Mouse (Mus musculus) forebrain, embryonic 13.5 days (tissue): ENCODE results near the gene Fam72a. TPM values are rescaled to one million over a fixed set of nuclear protein-coding genes. Genes with fewer than 3 reads are reported as not detected.

Source experiments
- ATAC-seq: fragments of 200-750 bp; cut with Nextera tagmentation; 2 replicates; pipeline ENCODE4 v1.8.0; 2017
- H3K27ac ChIP-seq: fragments of 300-500 bp; sonication (generic); 2 replicates; pipeline ENCODE4 v1.5.1; 2015; ENCODE audit warnings: inconsistent platforms, mild to moderate bottlenecking, moderate library complexity
- H3K27me3 ChIP-seq: fragments of 300-500 bp; sonication (generic); 2 replicates; pipeline ENCODE4 v1.6.1; 2015; ENCODE audit warnings: mild to moderate bottlenecking, inconsistent platforms
- H3K36me3 ChIP-seq: fragments of 300-500 bp; sonication (generic); 2 replicates; pipeline ENCODE4 v1.6.1; 2015; ENCODE audit warnings: mild to moderate bottlenecking, inconsistent platforms; ENCODE audit not compliant: poor library complexity, severe bottlenecking
- H3K4me1 ChIP-seq: fragments of 300-500 bp; sonication (generic); 2 replicates; pipeline ENCODE4 v1.6.1; 2015; ENCODE audit warnings: inconsistent platforms
- H3K4me2 ChIP-seq: fragments of 300-500 bp; sonication (generic); 2 replicates; pipeline ENCODE4 v1.6.1; 2015; ENCODE audit warnings: inconsistent platforms, mild to moderate bottlenecking, moderate library complexity
- H3K4me3 ChIP-seq: fragments of 300-500 bp; sonication (generic); 2 replicates; pipeline ENCODE4 v1.5.1; 2015; ENCODE audit warnings: mild to moderate bottlenecking, inconsistent platforms
- H3K9ac ChIP-seq: fragments of 300-500 bp; sonication (generic); 2 replicates; pipeline ENCODE4 v1.6.1; 2015; ENCODE audit warnings: mild to moderate bottlenecking, inconsistent platforms
- H3K9me3 ChIP-seq: fragments of 300-500 bp; sonication (generic); replicated peaks from 2 replicates; pipeline ENCODE4 v1.6.1; 2016; ENCODE audit warnings: inconsistent platforms
- WGBS: fragments of 180-500 bp; shearing (Covaris S2); methylation state at CpG from one replicate; pipeline ENCODE4 v1.1.7; 2015; 5-methylcytosine and 5-hydroxymethylcytosine counted together
- polyA plus RNA-seq: library from polyadenylated mRNA; unstranded; fragments of >200 nt; fragmentation: Nextera tagmentation; extraction: Ambion mirVana; gene quantifications from 2 replicates; pipeline ENCODE4 v1.2.1, GENCODE M21; 2015

Gene Fam72a
- polyA plus RNA-seq, 1 experiment from 2014 or later, result 4.3 TPM

DNA sequence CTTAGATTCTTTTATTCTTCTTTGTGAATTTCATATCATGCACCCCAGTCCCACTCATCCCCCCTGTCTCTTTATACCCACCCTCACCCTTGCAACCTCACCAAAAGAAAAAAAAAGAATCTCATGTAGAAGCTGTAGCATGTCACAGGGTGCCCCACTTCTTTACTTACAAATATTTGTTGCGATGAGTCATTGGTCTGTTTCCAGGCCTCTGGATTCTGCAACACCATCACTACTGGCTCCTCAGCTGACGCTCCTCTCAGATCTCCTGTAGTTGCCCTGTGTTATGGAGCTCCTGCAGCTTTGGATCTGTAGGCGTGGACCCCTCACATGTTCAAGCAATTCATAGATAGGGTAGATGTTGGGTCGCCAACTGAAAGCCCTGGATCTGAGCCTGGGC is 12.1 kb downstream of the Fam72a start:
- no peak for ATAC-seq
- Histone ChIP-seq H3K27ac (no peak overlapping the region), H3K36me3 (peaks cover 11% of the 10 kb centered on the region), H3K27me3 (no peaks in the 10 kb centered on the region), H3K4me1 (no peaks in the 10 kb centered on the region), H3K4me3 (no peak overlapping the region), H3K9me3 (no peaks in the 10 kb centered on the region), H3K9ac (no peak overlapping the region), H3K4me2 (no peak overlapping the region)
- WGBS, result 93% methylated on average over 4 of the region's 4 CpGs

DNA sequence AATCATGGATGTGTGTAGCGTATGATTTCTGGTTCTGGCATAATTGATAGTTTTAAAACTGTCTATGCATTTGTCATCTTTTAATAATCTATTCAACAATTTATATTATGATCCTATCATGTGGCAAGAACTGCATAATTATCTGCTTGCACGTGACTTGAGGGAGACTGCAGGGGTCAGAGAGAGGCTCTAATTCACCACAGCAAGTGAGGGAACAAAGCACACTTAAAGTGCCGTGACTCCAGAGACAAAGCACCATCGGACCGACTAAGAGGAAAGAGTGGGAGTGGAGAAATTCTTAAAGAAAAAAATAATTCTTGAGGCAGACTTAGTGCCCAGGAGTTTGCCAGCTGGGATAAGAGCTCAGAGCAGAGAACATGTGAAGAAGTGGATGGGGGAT is 13.1 kb downstream of the Fam72a start:
- 55% methylated on average over 5 of the region's 5 CpGs for WGBS
- Histone ChIP-seq H3K9ac (no peak overlapping the region), H3K36me3 (peaks cover 7% of the 10 kb centered on the region; the same call in 1 of the 2 replicates), H3K27ac (no peak overlapping the region), H3K4me2 (no peak overlapping the region), H3K4me1 (no peaks in the 10 kb centered on the region), H3K9me3 (no peaks in the 10 kb centered on the region), H3K27me3 (no peaks in the 10 kb centered on the region), H3K4me3 (no peak overlapping the region)
- no peak for ATAC-seq

GRCm38 (mm10) chr1:131541431-131541830 is 13.7 kb downstream of the Fam72a start:
- Histone ChIP-seq H3K36me3 (peaks cover 7% of the 10 kb centered on the region; the same call in 1 of the 2 replicates), H3K9ac (no peak overlapping the region), H3K27me3 (no peaks in the 10 kb centered on the region), H3K27ac (no peak overlapping the region), H3K4me1 (no peaks in the 10 kb centered on the region), H3K9me3 (no peaks in the 10 kb centered on the region), H3K4me3 (no peak overlapping the region), H3K4me2 (no peak overlapping the region)
- WGBS, result 71% methylated on average over 3 of the region's 3 CpGs
- no peak for ATAC-seq

DNA sequence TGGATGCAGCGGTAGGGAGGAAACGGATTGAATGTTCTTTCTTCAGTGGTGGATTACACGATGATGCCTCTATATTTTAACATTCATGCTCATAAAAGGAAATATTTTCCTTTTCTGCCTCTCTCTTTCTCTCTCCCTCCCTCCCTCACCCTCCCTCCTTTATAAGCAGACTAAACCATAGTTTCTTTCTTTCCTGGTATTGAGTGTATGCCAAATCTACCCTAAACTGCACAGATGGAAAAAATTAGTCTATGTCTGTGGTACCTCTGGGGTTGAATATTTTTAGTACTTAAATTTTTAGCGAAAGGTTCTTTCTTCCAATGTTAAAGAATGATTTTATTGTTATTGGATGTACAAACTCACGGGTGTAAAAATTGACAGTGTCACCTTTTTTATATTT is 14.2 kb downstream of the Fam72a start:
- Histone ChIP-seq H3K4me3 (no peak overlapping the region), H3K27ac (no peak overlapping the region), H3K27me3 (no peaks in the 10 kb centered on the region), H3K9me3 (no peaks in the 10 kb centered on the region), H3K9ac (no peak overlapping the region), H3K4me2 (no peak overlapping the region), H3K4me1 (no peaks in the 10 kb centered on the region), H3K36me3 (peaks cover 7% of the 10 kb centered on the region; the same call in 1 of the 2 replicates)
- no peak for ATAC-seq
- WGBS, result 92% methylated on average over 5 of the region's 5 CpGs

GRCm38 (mm10) chr1:131543886-131544565 is 16.3 kb downstream of the Fam72a start:
- H3K36me3 ChIP-seq, result 0 out of 2 replicates have a peak, but pooled peaks cover 3% of the 10 kb centered on the region
- no peak overlapping the region for H3K9ac ChIP-seq
- H3K4me1 ChIP-seq, result no peaks in the 10 kb centered on the region
- H3K9me3 ChIP-seq, result no peaks in the 10 kb centered on the region
- H3K4me3 ChIP-seq, result no peak overlapping the region
- H3K4me2 ChIP-seq, result no peak overlapping the region
- H3K27me3 ChIP-seq, result no peaks in the 10 kb centered on the region
- H3K27ac ChIP-seq, result no peak overlapping the region
- WGBS, result 87% methylated on average over 7 of the region's 7 CpGs
- ATAC-seq, result no peak

DNA sequence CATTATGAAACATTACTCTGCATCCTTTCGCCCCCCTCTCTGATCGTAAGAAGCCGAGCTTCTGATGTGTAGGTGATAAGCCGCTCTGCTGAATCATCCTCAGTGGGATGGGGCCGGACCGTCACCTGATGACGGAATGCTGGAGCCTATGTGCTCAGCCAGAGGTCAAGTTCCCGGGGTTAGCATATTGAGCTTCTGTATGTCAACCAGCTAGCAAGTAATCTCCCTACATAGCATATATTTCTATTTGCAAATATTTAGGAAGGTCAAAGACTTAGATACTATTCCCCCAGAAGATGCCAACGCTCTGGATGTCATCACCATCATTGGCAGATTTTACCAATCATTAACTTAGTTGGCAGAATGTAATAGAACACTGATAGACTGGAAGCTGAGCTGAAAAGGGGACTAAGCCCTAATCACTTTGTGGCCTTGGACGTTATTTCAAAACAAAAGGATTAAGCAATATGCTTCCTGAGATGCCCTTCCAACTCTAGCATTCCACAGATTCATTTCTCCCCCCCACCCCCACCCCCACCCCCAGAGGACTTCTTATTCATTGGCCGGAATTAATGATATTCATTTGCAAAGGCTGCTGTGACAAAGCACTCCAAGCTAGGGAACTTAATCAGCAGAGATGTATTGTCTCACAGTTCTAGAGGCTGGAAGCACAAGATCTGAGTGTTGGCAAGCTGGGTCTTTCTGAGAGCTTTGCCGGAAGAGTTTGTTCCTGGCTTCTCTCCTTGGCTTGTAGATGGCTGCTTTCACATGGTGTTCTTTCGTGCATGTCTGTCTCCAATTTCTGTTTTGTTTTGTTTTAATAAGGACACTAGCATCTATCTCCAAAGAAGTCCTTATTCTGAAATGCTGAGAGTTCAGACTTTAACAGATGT is 19.3 kb downstream of the Fam72a start:
- no peak overlapping the region for H3K4me2 ChIP-seq
- WGBS, result 68% methylated on average over 13 of the region's 13 CpGs
- no peak for ATAC-seq
- H3K27me3 ChIP-seq, result no peaks in the 10 kb centered on the region
- no peaks in the 10 kb centered on the region for H3K4me1 ChIP-seq
- H3K27ac ChIP-seq, result no peak overlapping the region
- H3K36me3 ChIP-seq, result no peaks in the 10 kb centered on the region
- no peaks in the 10 kb centered on the region for H3K9me3 ChIP-seq
- no peak overlapping the region for H3K4me3 ChIP-seq
- H3K9ac ChIP-seq, result no peak overlapping the region

GRCm38 (mm10) chr1:131548494-131549365 is 21.0 kb downstream of the Fam72a start:
- Histone ChIP-seq H3K4me3 (no peak overlapping the region), H3K27me3 (no peaks in the 10 kb centered on the region), H3K9me3 (no peaks in the 10 kb centered on the region), H3K36me3 (no peaks in the 10 kb centered on the region), H3K4me2 (no peak overlapping the region), H3K27ac (no peak overlapping the region), H3K9ac (no peak overlapping the region), H3K4me1 (no peaks in the 10 kb centered on the region)
- ATAC-seq, result no peak
- WGBS, result 66% methylated on average over 8 of the region's 8 CpGs

GRCm38 (mm10) chr1:131551956-131552355 is 24.3 kb downstream of the Fam72a start:
- Histone ChIP-seq H3K36me3 (no peaks in the 10 kb centered on the region), H3K4me2 (no peak overlapping the region), H3K27me3 (no peaks in the 10 kb centered on the region), H3K4me3 (no peak overlapping the region), H3K9me3 (no peaks in the 10 kb centered on the region), H3K9ac (no peak overlapping the region), H3K4me1 (peaks cover 5% of the 10 kb centered on the region), H3K27ac (no peak overlapping the region)
- whole genome bisulfite sequencing, result 95% methylated on average over 2 of the region's 2 CpGs
- no peak for ATAC-seq

GRCm38 (mm10) chr1:131553428-131553827 is 25.7 kb downstream of the Fam72a start:
- Histone ChIP-seq H3K4me2 (no peak overlapping the region), H3K27ac (no peak overlapping the region), H3K27me3 (no peaks in the 10 kb centered on the region), H3K36me3 (no peaks in the 10 kb centered on the region), H3K4me3 (no peak overlapping the region), H3K4me1 (peaks cover 5% of the 10 kb centered on the region), H3K9me3 (no peaks in the 10 kb centered on the region), H3K9ac (no peak overlapping the region)
- no peak for ATAC-seq

- peak; percentile 98 for ATAC-seq
- Histone ChIP-seq H3K9ac (peak overlapping the region; percentile 55), H3K36me3 (no peaks in the 10 kb centered on the region), H3K4me1 (peaks cover 5% of the 10 kb centered on the region), H3K4me2 (peak overlapping the region; percentile 50), H3K27me3 (no peaks in the 10 kb centered on the region), H3K4me3 (0 out of 2 replicates have a peak overlapping the region, but pooled peaks have one; percentile 6), H3K27ac (peak overlapping the region; percentile 74), H3K9me3 (no peaks in the 10 kb centered on the region)
- 1% methylated on average over 13 of the region's 13 CpGs for WGBS
These were observed 27.5 kb downstream of the Fam72a start for GRCm38 (mm10) chr1:131555042-131555812.

DNA sequence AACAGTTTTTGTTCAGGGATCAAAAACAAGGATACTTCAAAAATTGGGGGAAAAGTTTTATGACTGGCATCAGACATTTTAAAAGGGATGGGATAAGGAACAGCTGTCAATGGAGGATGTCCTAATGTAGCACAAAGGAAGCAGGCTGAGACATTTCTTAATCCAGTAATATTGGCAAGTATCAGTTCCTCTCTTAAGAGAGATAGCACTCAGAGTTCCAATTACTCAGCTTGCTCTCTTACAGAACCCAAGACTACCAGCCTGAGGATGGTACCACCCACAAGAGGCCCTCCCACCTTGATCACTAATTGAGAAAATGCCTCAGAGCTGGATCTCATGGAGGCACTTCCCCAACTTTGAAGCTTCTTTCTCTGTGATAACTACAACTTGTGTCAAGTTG is 32.8 kb downstream of the Fam72a start:
- Histone ChIP-seq H3K4me2 (no peak overlapping the region), H3K27me3 (no peaks in the 10 kb centered on the region), H3K4me1 (no peaks in the 10 kb centered on the region), H3K36me3 (no peaks in the 10 kb centered on the region), H3K9ac (no peak overlapping the region), H3K4me3 (no peak overlapping the region), H3K27ac (no peak overlapping the region), H3K9me3 (no peaks in the 10 kb centered on the region)
- no peak for ATAC-seq
